Mouse (Mus musculus): ENCODE data around the gene Slc38a10.

GRCm38 (mm10) chr11:120086702-120087152 is 64.4 kb downstream of the Slc38a10 start, which contains the start of gene Cep131:
- TF ChIP-seq CTCF (IDR thresholded peaks at IDR 0.05 in 2 of 3, conservative IDR thresholded peaks at IDR 0.05 in 1 of 3; ENCODE audit: control insufficient read depth in 1 of 3, insufficient read depth in 1 of 3, low read depth in 2 of 3, low read length in 3 of 3, poor library complexity in 1 of 3, severe bottlenecking in 1 of 3) (no peak), GATA1 (IDR thresholded peaks at IDR 0.05; ENCODE audit: low read depth, low read length) (no peak), MAFK (IDR thresholded peaks at IDR 0.05; ENCODE audit: borderline replicate concordance, low read depth, low read length) (no peak), CHD1 (IDR thresholded peaks at IDR 0.05; ENCODE audit: low read depth, low read length) (no peak), MAZ (IDR thresholded peaks at IDR 0.05; ENCODE audit: low read depth, low read length) (peak; percentile 81), POLR2A (IDR thresholded peaks at IDR 0.05; ENCODE audit: control insufficient read depth in 1 of 2, insufficient read depth in 1 of 2, low read depth in 1 of 2, low read length in 2 of 2, poor library complexity in 1 of 2) (peak; percentile 47 to 91; a peak in 3 of 4 replicates), TAL1 (IDR thresholded peaks at IDR 0.05; ENCODE audit: low read length) (no peak), E2F4 (IDR thresholded peaks at IDR 0.05; ENCODE audit: borderline replicate concordance, low read depth, low read length) (no peak), USF2 (IDR thresholded peaks at IDR 0.05; ENCODE audit: borderline replicate concordance in 1 of 2, insufficient read depth in 1 of 2, low read depth in 1 of 2, low read length in 2 of 2) (no peak), MAX (IDR thresholded peaks at IDR 0.05; ENCODE audit: low read length) (no peak), SMC3 (IDR thresholded peaks at IDR 0.05; ENCODE audit: low read depth, low read length) (no peak), MYC (IDR thresholded peaks at IDR 0.05; ENCODE audit: low read depth, low read length) (no peak), ZNF384 (IDR thresholded peaks at IDR 0.05; ENCODE audit: low read depth, low read length) (no peak), MEF2A (IDR thresholded peaks at IDR 0.05; ENCODE audit: extremely low read depth, insufficient replicate concordance, low read depth, low read length, poor library complexity, severe bottlenecking) (no peak)

Data from MEL (cell line).